Mouse (Mus musculus): ENCODE results near the gene Ptdss2. TPM values are rescaled to one million over a fixed set of nuclear protein-coding genes. Genes with fewer than 3 reads are reported as not detected.

Ptdss2 gene
- polyA plus RNA-seq, 1 experiment from 2014 or later: 86.2 TPM

GRCm38 (mm10) chr7:141205504-141205903 is 83.3 kb downstream of the Ptdss2 start:
- no peak for ATAC-seq (replicated peaks)
- Histone ChIP-seq H3K27ac (no peak overlapping the region), H3K9me3 (no peaks in the 10 kb centered on the region), H3K4me3 (no peak overlapping the region), H3K36me3 (replicated peaks) (no peaks in the 10 kb centered on the region), H3K9ac (no peak overlapping the region), H3K4me1 (no peaks in the 10 kb centered on the region), H3K4me2 (no peak overlapping the region), H3K27me3 (replicated peaks) (no peaks in the 10 kb centered on the region)
- 90% methylated on average over 5 of the region's 5 CpGs for WGBS

GRCm38 (mm10) chr7:141206182-141206937 is 84.2 kb downstream of the Ptdss2 start:
- no peak for ATAC-seq (replicated peaks)
- no peaks in the 10 kb centered on the region for H3K27me3 ChIP-seq (replicated peaks)
- no peaks in the 10 kb centered on the region for H3K36me3 ChIP-seq (replicated peaks)
- no peak overlapping the region for H3K4me2 ChIP-seq
- WGBS: 91% methylated on average over 18 of the region's 18 CpGs
- no peaks in the 10 kb centered on the region for H3K4me1 ChIP-seq
- H3K9me3 ChIP-seq: no peaks in the 10 kb centered on the region
- H3K27ac ChIP-seq: no peak overlapping the region
- no peak overlapping the region for H3K4me3 ChIP-seq
- H3K9ac ChIP-seq: no peak overlapping the region

Other genes starting within 250 kb of the Ptdss2 start
- gene Psmd13, start 240.4 kb upstream of the Ptdss2 start, polyA plus RNA-seq (2015; fragmentation: Nextera tagmentation; extraction: Ambion mirVana): 279 and 282 TPM in 2 replicates
- gene Sirt3, start 240.1 kb upstream of the Ptdss2 start, polyA plus RNA-seq (2015; fragmentation: Nextera tagmentation; extraction: Ambion mirVana): 54.0 and 55.5 TPM in 2 replicates
- gene Cox8b, start 221.9 kb upstream of the Ptdss2 start, polyA plus RNA-seq (2015; fragmentation: Nextera tagmentation; extraction: Ambion mirVana): not detected in 2 replicates
- gene Nlrp6, start 201.5 kb upstream of the Ptdss2 start, polyA plus RNA-seq (2015; fragmentation: Nextera tagmentation; extraction: Ambion mirVana): 0.56 and 0.63 TPM in 2 replicates
- gene Pgghg, start 181.0 kb upstream of the Ptdss2 start, polyA plus RNA-seq (2015; fragmentation: Nextera tagmentation; extraction: Ambion mirVana): 6.2 and 8.4 TPM in 2 replicates
- gene Ifitm5, start 172.1 kb upstream of the Ptdss2 start, polyA plus RNA-seq (2015; fragmentation: Nextera tagmentation; extraction: Ambion mirVana): 0.65 and 1.1 TPM in 2 replicates
- not detected in 2 replicates for gene Gm45717, start 166.4 kb upstream of the Ptdss2 start, polyA plus RNA-seq (2015; fragmentation: Nextera tagmentation; extraction: Ambion mirVana)
- gene Ifitm2, start 166.4 kb upstream of the Ptdss2 start, polyA plus RNA-seq (2015; fragmentation: Nextera tagmentation; extraction: Ambion mirVana): 135 and 145 TPM in 2 replicates
- 14.9 and 18.8 TPM in 2 replicates for gene Ifitm1, start 155.2 kb upstream of the Ptdss2 start, polyA plus RNA-seq (2015; fragmentation: Nextera tagmentation; extraction: Ambion mirVana)
- gene Ifitm3, start 111.6 kb upstream of the Ptdss2 start, polyA plus RNA-seq (2015; fragmentation: Nextera tagmentation; extraction: Ambion mirVana): 40.9 and 59.9 TPM in 2 replicates
- gene Ifitm6, start 104.5 kb upstream of the Ptdss2 start, polyA plus RNA-seq (2015; fragmentation: Nextera tagmentation; extraction: Ambion mirVana): 0.99 and 1.4 TPM in 2 replicates
- not detected in 2 replicates for gene Gm17387, start 93.3 kb upstream of the Ptdss2 start, polyA plus RNA-seq (2015; fragmentation: Nextera tagmentation; extraction: Ambion mirVana)
- 59.2 and 64.1 TPM in 2 replicates for gene B4galnt4, start 61.3 kb upstream of the Ptdss2 start, polyA plus RNA-seq (2015; fragmentation: Nextera tagmentation; extraction: Ambion mirVana)
- gene Pkp3, start 44.2 kb upstream of the Ptdss2 start, polyA plus RNA-seq (2015; fragmentation: Nextera tagmentation; extraction: Ambion mirVana): 0.84 TPM in 1 of 2 replicates, not detected in the other
- 2.3 and 2.7 TPM in 2 replicates for gene Sigirr, start 21.8 kb upstream of the Ptdss2 start, polyA plus RNA-seq (2015; fragmentation: Nextera tagmentation; extraction: Ambion mirVana)
- gene Ano9, start 4.6 kb upstream of the Ptdss2 start, polyA plus RNA-seq (2015; fragmentation: Nextera tagmentation; extraction: Ambion mirVana): 0.36 and 0.42 TPM in 2 replicates
- gene Rnh1, start 50.5 kb downstream of the Ptdss2 start, polyA plus RNA-seq (2015; fragmentation: Nextera tagmentation; extraction: Ambion mirVana): 40.6 and 44.4 TPM in 2 replicates
- 181 and 195 TPM in 2 replicates for gene Hras, start 71.6 kb downstream of the Ptdss2 start, polyA plus RNA-seq (2015; fragmentation: Nextera tagmentation; extraction: Ambion mirVana)
- 12.8 and 13.8 TPM in 2 replicates for gene Lrrc56, start 71.8 kb downstream of the Ptdss2 start, polyA plus RNA-seq (2015; fragmentation: Nextera tagmentation; extraction: Ambion mirVana)
- 0.87 and 1.4 TPM in 2 replicates for gene Lmntd2, start 91.7 kb downstream of the Ptdss2 start, polyA plus RNA-seq (2015; fragmentation: Nextera tagmentation; extraction: Ambion mirVana)
- gene Rassf7, start 93.5 kb downstream of the Ptdss2 start, polyA plus RNA-seq (2015; fragmentation: Nextera tagmentation; extraction: Ambion mirVana): 24.0 and 26.3 TPM in 2 replicates
- gene Phrf1, start 106.4 kb downstream of the Ptdss2 start, polyA plus RNA-seq (2015; fragmentation: Nextera tagmentation; extraction: Ambion mirVana): 77.3 and 85.7 TPM in 2 replicates
- 2.1 and 4.2 TPM in 2 replicates for gene Irf7, start 144.1 kb downstream of the Ptdss2 start, polyA plus RNA-seq (2015; fragmentation: Nextera tagmentation; extraction: Ambion mirVana)
- gene Cdhr5, start 154.4 kb downstream of the Ptdss2 start, polyA plus RNA-seq (2015; fragmentation: Nextera tagmentation; extraction: Ambion mirVana): not detected in 2 replicates
- 1.6 and 1.8 TPM in 2 replicates for gene Sct, start 156.8 kb downstream of the Ptdss2 start, polyA plus RNA-seq (2015; fragmentation: Nextera tagmentation; extraction: Ambion mirVana)
- gene Drd4, start 169.6 kb downstream of the Ptdss2 start, polyA plus RNA-seq (2015; fragmentation: Nextera tagmentation; extraction: Ambion mirVana): 0.74 and 0.96 TPM in 2 replicates
- gene Deaf1, start 205.3 kb downstream of the Ptdss2 start, polyA plus RNA-seq (2015; fragmentation: Nextera tagmentation; extraction: Ambion mirVana): 224 and 234 TPM in 2 replicates
- gene Tmem80, start 205.4 kb downstream of the Ptdss2 start, polyA plus RNA-seq (2015; fragmentation: Nextera tagmentation; extraction: Ambion mirVana): 63.0 and 63.3 TPM in 2 replicates
- 0.49 and 0.66 TPM in 2 replicates for gene Eps8l2, start 216.5 kb downstream of the Ptdss2 start, polyA plus RNA-seq (2015; fragmentation: Nextera tagmentation; extraction: Ambion mirVana)